In genomic region chr3:83517914-83518635, GRCm38 (mm10) we compare ENCODE assay signal across 11 mouse cellular contexts.
DNase-seq lines count a peak whose midpoint lies in the region; ATAC-seq and TF ChIP-seq lines count a peak whose summit lies in the region.
"Had no signal": no experiment of that assay in that cellular context is flagged by ENCODE, and none has a peak within 500 bp of the region (broad histone marks: within the 10 kb centered on the region; RNA-seq: fewer than 3 reads in every experiment).

No protein-coding gene starts in this region.

- H3K9me3 ChIP-seq in limb, embryonic 13.5 days, result no peaks in the 10 kb centered on the region
- H3K9me3 ChIP-seq in limb, embryonic 10.5 days (replicated peaks), result no peaks in the 10 kb centered on the region
- no peaks in the 10 kb centered on the region for H3K9me3 ChIP-seq in intestine, postnatal 0 days (ENCODE audit: control insufficient read depth)
- H3K9me3 ChIP-seq: lung, embryonic 15.5 days; neural tube, embryonic 12.5 days had no signal

- 66% methylated on average over 6 of the region's 6 CpGs for WGBS in limb, embryonic 13.5 days
- 73% methylated on average over 6 of the region's 6 CpGs for WGBS in limb, embryonic 10.5 days
- 77% methylated on average over 6 of the region's 6 CpGs for WGBS in intestine, postnatal 0 days

- ATAC-seq in limb, embryonic 13.5 days (ENCODE audit: low FRiP score, low read depth), result peak; percentile 40; the same call in 1 of the 2 replicates
- ATAC-seq in intestine, postnatal 0 days, result no peak
- ATAC-seq in megakaryocyte-erythroid progenitor cell, adult 5-6 weeks (replicated peaks; ENCODE audit: low FRiP score, low TSS enrichment, poor library complexity, severe bottlenecking), result no peak

- no peak overlapping the region for H3K4me3 ChIP-seq in limb, embryonic 13.5 days
- no peak overlapping the region for H3K4me3 ChIP-seq in limb, embryonic 10.5 days
- no peak overlapping the region for H3K4me3 ChIP-seq in intestine, postnatal 0 days (ENCODE audit: low read depth, low read length)
- H3K4me3 ChIP-seq: layer of hippocampus, adult 2 months; lung, embryonic 15.5 days; neural tube, embryonic 12.5 days had no signal

- H3K27ac ChIP-seq in limb, embryonic 13.5 days, result no peak overlapping the region
- no peak overlapping the region for H3K27ac ChIP-seq in limb, embryonic 10.5 days
- H3K27ac ChIP-seq in intestine, postnatal 0 days (ENCODE audit: low read depth, low read length), result no peak overlapping the region
- H3K27ac ChIP-seq: layer of hippocampus, adult 2 months; lung, embryonic 15.5 days; neural tube, embryonic 12.5 days had no signal

- H3K9ac ChIP-seq in limb, embryonic 13.5 days, result no peak overlapping the region
- H3K9ac ChIP-seq in intestine, postnatal 0 days (ENCODE audit: low read depth, low read length), result no peak overlapping the region
- H3K9ac ChIP-seq: lung, embryonic 15.5 days; neural tube, embryonic 12.5 days had no signal

- no peaks in the 10 kb centered on the region for H3K36me3 ChIP-seq in limb, embryonic 13.5 days
- no peaks in the 10 kb centered on the region for H3K36me3 ChIP-seq in limb, embryonic 10.5 days
- no peaks in the 10 kb centered on the region for H3K36me3 ChIP-seq in intestine, postnatal 0 days (ENCODE audit: control insufficient read depth, insufficient read depth)
- H3K36me3 ChIP-seq: lung, embryonic 15.5 days; neural tube, embryonic 12.5 days had no signal

- H3K4me2 ChIP-seq in limb, embryonic 13.5 days (replicated peaks), result no peak overlapping the region
- H3K4me2 ChIP-seq in intestine, postnatal 0 days (replicated peaks; ENCODE audit: low read depth), result no peak overlapping the region
- H3K4me2 ChIP-seq: lung, embryonic 15.5 days; neural tube, embryonic 12.5 days had no signal

- intact Hi-C loops in gastrocnemius, postnatal 14 days (cut with DNase I; ENCODE audit: low total_unique reads), result no loop called here

- DNase-seq in gastrocnemius, postnatal 14 days, result peak; percentile 18
- DNase-seq in gastrocnemius, adult 8-10 months (ENCODE audit: low spot score in 2 of 2), result no peak
- DNase-seq in limb, embryonic 10.5 days (ENCODE audit: low spot score), result no peak
- peak; percentile 20 for DNase-seq in adrenal gland, adult 2 months
- peak; percentile 2 for DNase-seq in lung, postnatal 36 days

- no peaks in the 10 kb centered on the region for H3K27me3 ChIP-seq in limb, embryonic 13.5 days
- no peaks in the 10 kb centered on the region for H3K27me3 ChIP-seq in limb, embryonic 10.5 days (ENCODE audit: low read depth, poor library complexity, severe bottlenecking)
- no peaks in the 10 kb centered on the region for H3K27me3 ChIP-seq in intestine, postnatal 0 days (replicated peaks; ENCODE audit: control insufficient read depth, insufficient read depth, low read length)
- H3K27me3 ChIP-seq: lung, embryonic 15.5 days; neural tube, embryonic 12.5 days had no signal

- peaks cover 11% of the 10 kb centered on the region for H3K4me1 ChIP-seq in limb, embryonic 13.5 days
- H3K4me1 ChIP-seq in limb, embryonic 10.5 days, result no peaks in the 10 kb centered on the region
- no peaks in the 10 kb centered on the region for H3K4me1 ChIP-seq in intestine, postnatal 0 days (replicated peaks; ENCODE audit: control insufficient read depth, insufficient read depth, low read length)
- H3K4me1 ChIP-seq: neural tube, embryonic 12.5 days had no signal

- TF ChIP-seq CTCF in intestine, postnatal 0 days (IDR thresholded peaks at IDR 0.05; ENCODE audit: low read depth), result no peak

Comparison
In these comparisons a context has a peak if more than half of its experiments do, and no peak if none do; other contexts are left out.
1. DNase-seq: peak in gastrocnemius, postnatal 14 days (single experiment), adrenal gland, adult 2 months (single experiment) and lung, postnatal 36 days (single experiment); none in gastrocnemius, adult 8-10 months (0 of 2) and limb, embryonic 10.5 days (single experiment).